Mouse (Mus musculus) layer of hippocampus, postnatal 25 days (tissue): ENCODE results near the gene Pex5l. TPM values are rescaled to one million over a fixed set of nuclear protein-coding genes. Genes with fewer than 3 reads are reported as not detected.

Source experiments
- DNase-seq, 2 experiments: peaks; one replicate each; pipeline ENCODE4 v3.0.0; 2022; ENCODE audit warnings: mixed read lengths in 2 of 2, low spot score in 1 of 2; ENCODE audit errors: extremely low spot score in 1 of 2
- total RNA-seq, 2 experiments: library from RNA; stranded (reverse); gene quantifications; 2 replicates each; pipeline ENCODE4 v1.2.3; 2021

The Pex5l gene
- total RNA-seq, 2 experiments from 2014 or later, result 275 to 298 TPM

DNA sequence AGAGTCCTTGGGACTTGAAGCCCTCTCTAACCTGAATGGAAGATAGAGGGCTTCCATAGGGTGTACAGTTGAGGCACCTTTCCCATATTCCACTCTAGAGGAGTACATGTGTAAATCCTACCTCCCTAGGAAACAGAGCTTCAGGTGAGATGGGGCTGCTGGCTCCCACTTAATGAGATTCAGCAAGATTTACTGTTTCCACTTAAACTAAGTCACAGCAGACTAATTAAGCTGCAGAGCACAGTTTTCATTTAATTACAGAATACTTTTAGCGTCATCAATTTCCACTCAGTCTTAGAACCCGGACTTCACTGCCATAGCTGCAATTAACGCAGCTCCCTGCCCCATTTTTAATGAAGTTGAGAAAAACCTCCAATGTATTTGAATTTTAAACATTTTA is 181.6 kb downstream of the Pex5l start:
- DNase-seq, result no peak

DNA sequence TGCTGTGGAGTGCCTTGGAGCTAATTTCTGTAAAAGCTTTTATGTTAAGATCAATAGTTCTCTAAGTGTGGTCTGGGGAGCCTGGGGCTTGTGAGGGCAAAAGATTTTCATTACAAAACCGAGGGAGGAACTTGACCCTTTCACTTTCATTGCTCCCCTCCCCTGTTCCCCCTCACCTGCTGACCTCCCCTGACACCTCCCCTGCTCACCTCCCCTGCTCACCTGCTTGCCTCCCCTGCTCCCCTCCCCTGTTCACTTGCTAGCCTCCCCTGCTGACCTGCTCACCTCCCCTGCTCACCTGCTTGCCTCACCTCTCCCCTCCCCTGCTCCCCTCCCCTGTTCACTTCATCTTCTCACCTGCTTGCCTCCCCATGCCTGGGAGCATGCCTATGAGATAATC is 191.7 kb downstream of the Pex5l start:
- no peak for DNase-seq

DNA sequence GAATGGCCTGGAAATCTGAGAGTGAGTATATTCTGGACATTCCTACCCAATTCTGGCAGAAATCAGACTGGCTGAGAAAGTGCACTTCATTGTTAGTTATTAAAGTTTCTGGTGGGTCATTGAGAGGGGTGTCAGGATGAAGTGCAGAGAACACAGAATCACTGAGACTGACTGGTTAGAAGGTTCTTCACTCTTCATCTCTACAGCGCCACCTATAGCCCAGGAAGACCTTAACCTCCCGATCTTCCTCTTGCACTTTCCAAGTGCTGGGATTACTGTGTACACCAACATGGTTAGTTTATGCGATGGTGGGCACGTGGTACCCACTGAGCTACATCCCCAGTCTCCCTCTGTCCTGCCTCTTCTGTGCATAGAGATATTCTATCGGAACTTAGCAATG is 195.6 kb downstream of the Pex5l start:
- no peak for DNase-seq

DNA sequence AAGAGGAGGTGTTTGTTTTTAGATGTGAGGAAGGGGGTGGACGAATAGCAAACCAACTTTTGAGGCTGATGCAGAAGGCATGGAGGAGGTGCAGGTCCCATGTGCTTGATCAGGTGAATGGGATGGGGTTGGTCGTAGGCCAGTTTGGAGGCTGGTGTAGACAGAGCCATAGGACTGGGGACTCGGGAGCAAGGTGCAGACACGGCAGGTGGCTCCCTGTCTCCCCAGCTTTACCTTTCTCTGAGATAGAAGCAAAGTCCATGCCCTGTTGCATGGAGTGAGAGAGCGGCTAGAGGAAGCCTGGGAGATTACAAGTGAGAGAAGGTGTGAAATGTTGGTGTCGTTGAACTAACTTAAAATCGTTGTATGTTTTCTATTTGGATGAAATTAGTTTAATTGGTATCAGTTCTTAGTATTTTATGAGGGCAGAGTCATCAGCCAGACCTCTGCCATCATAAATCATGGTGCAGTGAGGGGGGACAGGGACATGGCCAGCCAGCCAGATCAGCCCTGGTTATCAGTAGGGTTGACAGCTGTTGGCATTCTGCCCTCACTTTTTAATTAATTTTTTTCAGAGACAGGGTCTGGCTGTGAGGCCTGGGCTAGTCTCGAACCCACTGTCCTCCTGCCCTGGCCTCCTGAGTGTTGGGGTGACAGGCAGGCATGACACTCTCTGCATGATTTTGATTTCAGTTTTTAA is 203.1 kb downstream of the Pex5l start:
- DNase-seq, result no peak

DNA sequence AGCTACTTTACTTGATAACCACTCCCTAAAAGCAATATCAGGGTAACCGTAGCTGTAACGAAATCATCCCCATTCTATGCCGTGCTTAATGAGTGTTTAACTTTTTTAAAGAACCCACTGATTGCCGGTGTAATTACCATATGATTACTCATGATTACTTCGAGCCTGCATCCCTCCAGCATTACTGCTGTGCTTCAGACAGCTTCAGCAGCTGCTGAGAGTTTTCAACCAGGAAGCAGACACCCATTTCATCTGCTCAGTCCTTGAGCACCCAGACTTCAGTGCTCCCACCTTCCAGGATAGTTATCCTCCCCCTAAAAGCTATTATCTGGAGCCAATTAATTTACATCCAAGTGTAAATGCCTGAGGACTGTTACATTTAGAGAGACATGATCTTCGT is 218.9 kb downstream of the Pex5l start:
- DNase-seq, result no peak

DNA sequence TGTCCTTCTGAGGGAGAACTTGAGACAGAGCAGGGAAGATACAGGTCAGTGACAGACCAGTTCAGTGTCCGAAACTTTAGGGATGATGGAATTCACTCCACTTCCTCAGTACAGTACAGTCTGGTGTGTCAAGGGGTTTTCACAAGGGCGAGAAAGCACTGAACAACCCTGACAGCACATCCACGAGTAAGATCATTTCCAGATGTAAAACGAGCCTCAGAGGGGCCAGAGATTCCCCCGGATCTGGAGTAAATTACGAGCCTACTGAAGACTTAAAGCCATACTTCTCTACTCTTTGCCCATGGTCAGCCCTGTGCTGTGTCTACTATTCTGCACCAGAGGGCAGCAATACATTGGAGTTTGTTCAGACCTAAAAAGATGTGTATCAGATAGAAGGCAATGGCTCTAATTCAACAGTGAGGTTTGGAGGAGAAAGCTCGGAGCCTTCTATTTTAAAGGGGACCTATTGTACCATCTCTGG is 232.9 kb downstream of the Pex5l start:
- peak; percentile 13 for DNase-seq

DNA sequence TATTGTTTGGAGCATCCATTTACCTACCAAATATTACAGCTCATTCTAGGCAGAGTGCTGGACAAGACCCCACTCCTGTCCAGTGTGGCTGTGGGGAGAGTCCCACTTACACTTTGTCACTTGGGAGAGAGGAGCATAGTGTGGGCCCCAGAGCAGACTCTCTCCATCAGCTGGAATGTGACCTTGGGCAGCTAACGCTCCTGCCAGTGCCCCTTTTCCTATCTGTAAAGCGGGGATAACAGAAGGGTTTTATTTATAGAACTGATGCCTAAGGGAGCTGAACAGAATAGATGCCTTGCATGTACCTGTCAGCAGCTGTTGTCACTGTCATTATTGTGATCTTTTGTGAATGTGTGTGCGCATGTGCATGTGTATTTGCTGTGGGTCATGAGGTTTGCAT is 234.6 kb downstream of the Pex5l start:
- no peak for DNase-seq

DNA sequence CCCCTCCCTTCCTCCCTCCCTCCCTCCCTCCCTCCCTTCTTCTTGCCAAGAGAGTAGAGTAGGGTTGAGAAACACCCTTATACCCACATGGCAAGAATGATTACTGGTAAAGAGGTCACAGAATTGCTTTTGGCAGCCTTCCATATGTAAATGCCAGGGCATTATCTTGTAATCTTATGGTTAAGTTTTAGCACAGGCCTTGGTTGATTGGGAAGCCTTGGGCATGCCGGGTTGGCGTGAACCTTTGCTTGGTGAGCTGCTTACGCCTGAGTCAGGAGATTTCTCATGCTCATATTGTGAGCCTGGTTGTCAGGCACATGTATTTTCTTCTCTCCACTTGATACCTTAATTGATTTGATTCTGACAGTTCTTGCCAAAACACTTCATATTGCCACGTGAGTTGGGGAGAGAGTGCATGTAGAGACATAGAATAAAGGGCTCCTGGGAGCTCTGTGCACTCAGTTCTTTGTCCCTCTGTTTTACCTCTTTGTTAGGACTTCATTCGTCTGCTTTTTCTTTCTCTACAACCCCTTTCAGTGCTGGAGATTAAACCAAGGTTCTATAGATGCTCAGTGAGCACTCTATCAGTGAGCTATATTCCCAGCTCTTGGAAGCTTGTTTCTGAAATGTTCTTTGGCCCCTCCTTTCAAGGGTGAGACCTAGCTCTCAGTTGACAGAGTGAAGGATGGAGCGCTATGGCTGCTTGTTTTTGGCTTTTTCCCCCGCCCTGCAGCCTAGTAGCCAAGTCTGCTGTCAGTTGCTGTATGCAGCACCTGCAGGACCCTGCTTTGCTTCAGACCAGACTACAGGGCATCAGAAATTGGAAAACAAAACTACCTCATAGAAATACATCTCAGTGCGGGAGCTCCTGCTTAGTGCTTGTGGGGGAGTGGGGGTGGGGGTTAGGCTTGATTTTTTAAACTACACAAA is 236.9 kb downstream of the Pex5l start:
- no peak for DNase-seq

DNA sequence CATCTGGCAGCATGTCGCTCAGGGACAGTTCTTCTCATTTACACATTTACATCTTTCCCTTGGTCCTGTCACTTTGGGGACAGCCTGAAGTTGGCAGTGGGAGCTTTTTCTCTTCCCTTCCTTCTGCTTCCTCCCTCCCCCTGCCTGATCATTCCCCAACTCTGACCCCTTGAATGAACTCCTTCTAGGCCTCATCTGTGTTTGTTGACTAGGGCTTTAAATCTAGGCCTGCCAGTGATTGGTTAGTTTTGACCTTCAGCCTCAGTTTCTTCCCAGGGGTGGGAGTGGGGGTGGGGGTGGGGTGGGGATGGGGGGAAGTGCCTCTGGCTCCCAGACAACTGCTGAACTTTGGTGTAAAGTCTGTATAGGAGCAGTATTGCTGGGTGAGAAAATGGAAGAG is 238.4 kb downstream of the Pex5l start:
- no peak for DNase-seq

DNA sequence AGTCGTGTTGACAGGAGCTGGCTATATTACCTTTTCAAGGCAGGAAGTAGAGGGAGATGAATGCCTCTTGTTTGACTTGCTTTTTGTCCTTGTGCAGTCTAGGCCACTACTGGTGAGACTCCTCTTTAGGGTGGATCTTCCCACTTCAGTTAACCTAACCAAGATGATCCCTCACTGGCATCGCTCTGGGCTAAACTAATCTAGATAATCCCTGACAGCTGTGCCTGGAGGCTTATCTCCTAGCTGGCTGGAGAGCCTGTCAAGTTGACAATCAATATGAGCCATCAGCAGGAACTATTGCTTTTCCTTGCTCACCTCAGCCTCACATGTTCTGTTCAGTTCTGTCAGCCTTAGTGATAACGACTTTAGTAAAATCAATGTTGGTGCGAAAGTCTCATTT is 239.6 kb downstream of the Pex5l start:
- no peak for DNase-seq
